19 mouse cellular contexts compared by ENCODE assay signal in genomic region chr6:87787108-87787890, GRCm38 (mm10). TPM values are rescaled to one million over a fixed set of nuclear protein-coding genes. Genes with fewer than 3 reads are reported as not detected.
A peak's percentile ranks its signal among the peaks of the same experiment; 100 is the strongest.
DNase-seq lines count a peak whose midpoint lies in the region; ATAC-seq and TF ChIP-seq lines count a peak whose summit lies in the region.
"Had no signal": no experiment of that assay in that cellular context is flagged by ENCODE, and none has a peak within 500 bp of the region (broad histone marks: within the 10 kb centered on the region; RNA-seq: fewer than 3 reads in every experiment).

No protein-coding gene starts in this region.

- 66% methylated on average over 6 of the region's 6 CpGs for WGBS in lung, postnatal 0 days
- WGBS in liver, embryonic 13.5 days (ENCODE audit: insufficient replicate concordance): 61% methylated on average over 6 of the region's 6 CpGs
- WGBS in kidney, embryonic 16.5 days: 83% methylated on average over 6 of the region's 6 CpGs

- intact Hi-C loops in gastrocnemius, postnatal 14 days (cut with DNase I; ENCODE audit: low total_unique reads): no loop called here

- H3K4me2 ChIP-seq in lung, postnatal 0 days (replicated peaks; ENCODE audit: low read depth, low read length): no peak overlapping the region
- no peak overlapping the region for H3K4me2 ChIP-seq in liver, embryonic 13.5 days
- no peak overlapping the region for H3K4me2 ChIP-seq in kidney, embryonic 16.5 days (replicated peaks; ENCODE audit: low read depth, low read length)
- H3K4me2 ChIP-seq: limb, embryonic 13.5 days; midbrain, embryonic 13.5 days had no signal

- peaks cover 12% of the 10 kb centered on the region for H3K4me1 ChIP-seq in lung, postnatal 0 days (ENCODE audit: insufficient read depth, low read depth, low read length)
- peaks cover 67% of the 10 kb centered on the region for H3K4me1 ChIP-seq in G1E (ENCODE audit: insufficient read depth, low read depth, low read length)
- peaks cover 67% of the 10 kb centered on the region for H3K4me1 ChIP-seq in liver, embryonic 13.5 days (replicated peaks)
- peaks cover 26% of the 10 kb centered on the region for H3K4me1 ChIP-seq in kidney, embryonic 16.5 days (ENCODE audit: insufficient read depth, low read length)

- no peaks in the 10 kb centered on the region for H3K27me3 ChIP-seq in lung, postnatal 0 days (replicated peaks; ENCODE audit: insufficient read depth, low read length)
- no peaks in the 10 kb centered on the region for H3K27me3 ChIP-seq in G1E (ENCODE audit: insufficient read depth, low read length)
- no peaks in the 10 kb centered on the region for H3K27me3 ChIP-seq in liver, embryonic 13.5 days
- H3K27me3 ChIP-seq in kidney, embryonic 16.5 days (ENCODE audit: insufficient read depth, low read length): no peaks in the 10 kb centered on the region
- H3K27me3 ChIP-seq: limb, embryonic 13.5 days; midbrain, embryonic 13.5 days; Patski had no signal

- H3K27ac ChIP-seq in lung, postnatal 0 days (ENCODE audit: low read length): no peak overlapping the region
- peak overlapping the region; percentile 99 for H3K27ac ChIP-seq in liver, embryonic 13.5 days
- no peak overlapping the region for H3K27ac ChIP-seq in kidney, embryonic 16.5 days (ENCODE audit: low read length)
- H3K27ac ChIP-seq: forebrain, embryonic 10.5 days; limb, embryonic 13.5 days; macrophage; midbrain, embryonic 13.5 days had no signal

- no peak for TF ChIP-seq EP300 in lung, postnatal 0 days (IDR thresholded peaks at IDR 0.05)

- H3K9me3 ChIP-seq in lung, postnatal 0 days (ENCODE audit: low read length): no peaks in the 10 kb centered on the region
- no peaks in the 10 kb centered on the region for H3K9me3 ChIP-seq in G1E (replicated peaks)
- no peaks in the 10 kb centered on the region for H3K9me3 ChIP-seq in liver, embryonic 13.5 days (replicated peaks)
- no peaks in the 10 kb centered on the region for H3K9me3 ChIP-seq in kidney, embryonic 16.5 days (ENCODE audit: low read length)
- H3K9me3 ChIP-seq: forebrain, embryonic 10.5 days; limb, embryonic 13.5 days; midbrain, embryonic 13.5 days had no signal

- H3K36me3 ChIP-seq in lung, postnatal 0 days (ENCODE audit: insufficient read depth, low read length): peaks cover 4% of the 10 kb centered on the region; the same call in 1 of the 2 replicates
- peaks cover 48% of the 10 kb centered on the region for H3K36me3 ChIP-seq in G1E (replicated peaks)
- H3K36me3 ChIP-seq in liver, embryonic 13.5 days: peaks cover 36% of the 10 kb centered on the region
- peaks cover 5% of the 10 kb centered on the region for H3K36me3 ChIP-seq in kidney, embryonic 16.5 days (ENCODE audit: insufficient read depth, low read length)

- H3K4me3 ChIP-seq in lung, postnatal 0 days (ENCODE audit: low read depth, low read length): no peak overlapping the region
- H3K4me3 ChIP-seq in G1E (ENCODE audit: low read depth, low read length): no peak overlapping the region; the same call in 1 of the 2 replicates
- H3K4me3 ChIP-seq in liver, embryonic 13.5 days (replicated peaks): no peak overlapping the region
- no peak overlapping the region for H3K4me3 ChIP-seq in kidney, embryonic 16.5 days (ENCODE audit: low read length)
- H3K4me3 ChIP-seq: forebrain, embryonic 10.5 days; limb, embryonic 13.5 days; midbrain, embryonic 13.5 days had no signal

- TF ChIP-seq CTCF in lung, postnatal 0 days (IDR thresholded peaks at IDR 0.05): no peak
- no peak for TF ChIP-seq CTCF in G1E (IDR thresholded peaks at IDR 0.05; ENCODE audit: low read depth, low read length)

- peak; percentile 55 for DNase-seq in gastrocnemius, postnatal 25 days
- no peak for DNase-seq in gastrocnemius, postnatal 14 days
- DNase-seq in lung, postnatal 0 days (ENCODE audit: low spot score): no peak
- DNase-seq in lung, postnatal 10 days: no peak
- peak; percentile 34 for DNase-seq in G1E (ENCODE audit: low spot score)
- DNase-seq in liver, embryonic 13.5 days: no peak
- DNase-seq in adrenal gland, adult 8-10 months: no peak
- DNase-seq: B cell, adult 2 months; kidney, adult 8-10 months; kidney, postnatal 36 days; layer of hippocampus, adult 9-11 months had no signal

- no peak overlapping the region for H3K9ac ChIP-seq in lung, postnatal 0 days (replicated peaks; ENCODE audit: low read depth)
- peak overlapping the region; percentile 33; the same call in 1 of the 2 replicates for H3K9ac ChIP-seq in liver, embryonic 13.5 days
- H3K9ac ChIP-seq in kidney, embryonic 16.5 days (replicated peaks; ENCODE audit: low read length): no peak overlapping the region
- H3K9ac ChIP-seq: limb, embryonic 13.5 days; midbrain, embryonic 13.5 days had no signal

- peak; percentile 32 for ATAC-seq in lung, postnatal 0 days
- 0 out of 2 replicates have a peak, but pooled peaks have one; percentile 17 for ATAC-seq in G1E (ENCODE audit: extremely low read depth, insufficient number of reproducible peaks, low FRiP score, poor library complexity, severe bottlenecking)
- ATAC-seq in liver, embryonic 13.5 days (ENCODE audit: low read depth): no peak
- no peak for ATAC-seq in kidney, embryonic 16.5 days (ENCODE audit: low FRiP score, low TSS enrichment)
- ATAC-seq: hindbrain, embryonic 16.5 days; midbrain, embryonic 13.5 days; Patski had no signal

RNA-seq across cellular contexts. Expression of gene Gp9, which starts 9.4 kb away (rescaled TPM):
- total RNA-seq in gastrocnemius, postnatal 25 days (2021): not detected
- not detected for total RNA-seq in gastrocnemius, postnatal 14 days (2021)
- 8.3 and 9.1 TPM in 2 replicates for polyA plus RNA-seq in lung, postnatal 0 days (2015; fragmentation: Nextera tagmentation; extraction: Ambion mirVana)
- total RNA-seq in G1E (2014; fragmentation: Nextera tagmentation) (4.7 and 6.4 TPM in 2 replicates), G1E (2017) (1.6 and 2.2 TPM in 2 replicates)
- polyA plus RNA-seq in G1E (2012): 6.3 and 9.1 TPM in 2 replicates
- 32.7 and 35.6 TPM in 2 replicates for polyA plus RNA-seq in liver, embryonic 13.5 days (2015; fragmentation: Nextera tagmentation; extraction: Ambion mirVana)
- total RNA-seq in adrenal gland, adult 8-10 months (2022): under 1 TPM in 1 of 4 experiments, not detected in 3; 0.35 TPM
- polyA plus RNA-seq in kidney, embryonic 16.5 days (2015; fragmentation: Nextera tagmentation; extraction: Ambion mirVana): 1.0 and 1.6 TPM in 2 replicates
- total RNA-seq: granulocyte monocyte progenitor cell, adult 5-6 weeks had no signal
- polyA plus RNA-seq: Patski had no signal

RNA-seq across cellular contexts. Expression of gene Rab43, which starts 24.7 kb away (rescaled TPM):
- 1 to 10 TPM; 5.3 to 8.3 TPM for total RNA-seq in gastrocnemius, postnatal 25 days (2021)
- 10 to 100 TPM in 1 of 2 experiments, 1 to 10 TPM in 1; 7.9 to 13.2 TPM for total RNA-seq in gastrocnemius, postnatal 14 days (2021)
- 13.5 and 15.1 TPM in 2 replicates for polyA plus RNA-seq in lung, postnatal 0 days (2015; fragmentation: Nextera tagmentation; extraction: Ambion mirVana)
- 20.1 and 34.8 TPM in 2 replicates for total RNA-seq in G1E (2014; fragmentation: Nextera tagmentation)
- 11.5 and 15.5 TPM in 2 replicates for total RNA-seq in G1E (2017)
- 30.8 and 62.5 TPM in 2 replicates for polyA plus RNA-seq in G1E (2012)
- 20.6 and 24.1 TPM in 2 replicates for polyA plus RNA-seq in liver, embryonic 13.5 days (2015; fragmentation: Nextera tagmentation; extraction: Ambion mirVana)
- 10 to 100 TPM; 34.0 to 40.1 (median 36.5) TPM for total RNA-seq in adrenal gland, adult 8-10 months (2022)
- polyA plus RNA-seq in kidney, embryonic 16.5 days (2015; fragmentation: Nextera tagmentation; extraction: Ambion mirVana): 10.9 and 14.7 TPM in 2 replicates

RNA-seq across cellular contexts. Expression of gene Gm45140, which starts 48.3 kb away (rescaled TPM):
- under 1 TPM in 1 of 2 experiments, not detected in 1; 0.59 TPM for total RNA-seq in gastrocnemius, postnatal 25 days (2021)
- 1 to 10 TPM in 1 of 2 experiments, under 1 TPM in 1; 0.89 to 1.5 TPM for total RNA-seq in gastrocnemius, postnatal 14 days (2021)
- polyA plus RNA-seq in lung, postnatal 0 days (2015; fragmentation: Nextera tagmentation; extraction: Ambion mirVana): 0.73 and 0.94 TPM in 2 replicates
- total RNA-seq in G1E (2014; fragmentation: Nextera tagmentation) (10.5 and 12.1 TPM in 2 replicates), G1E (2017) (17.5 and 19.5 TPM in 2 replicates)
- polyA plus RNA-seq in G1E (2012): 9.0 and 13.8 TPM in 2 replicates
- polyA plus RNA-seq in liver, embryonic 13.5 days (2015; fragmentation: Nextera tagmentation; extraction: Ambion mirVana): 3.5 and 5.8 TPM in 2 replicates
- total RNA-seq in adrenal gland, adult 8-10 months (2022): 1 to 10 TPM; 2.5 to 5.2 (median 3.2) TPM
- 2.7 and 5.2 TPM in 2 replicates for polyA plus RNA-seq in kidney, embryonic 16.5 days (2015; fragmentation: Nextera tagmentation; extraction: Ambion mirVana)

RNA-seq across cellular contexts. Expression of gene Isy1, which starts 51.3 kb away (rescaled TPM):
- 10 to 100 TPM; 17.8 to 20.4 TPM for total RNA-seq in gastrocnemius, postnatal 25 days (2021)
- total RNA-seq in gastrocnemius, postnatal 14 days (2021): 10 to 100 TPM; 18.2 to 18.6 TPM
- 21.4 and 24.1 TPM in 2 replicates for polyA plus RNA-seq in lung, postnatal 0 days (2015; fragmentation: Nextera tagmentation; extraction: Ambion mirVana)
- total RNA-seq in G1E (2014; fragmentation: Nextera tagmentation): 46.7 and 53.5 TPM in 2 replicates
- 62.5 and 65.2 TPM in 2 replicates for total RNA-seq in G1E (2017)
- polyA plus RNA-seq in G1E (2012): 46.2 and 54.9 TPM in 2 replicates
- polyA plus RNA-seq in liver, embryonic 13.5 days (2015; fragmentation: Nextera tagmentation; extraction: Ambion mirVana): 51.5 and 63.6 TPM in 2 replicates
- total RNA-seq in adrenal gland, adult 8-10 months (2022): 10 to 100 TPM; 37.3 to 60.0 (median 46.5) TPM
- 41.3 and 49.3 TPM in 2 replicates for polyA plus RNA-seq in kidney, embryonic 16.5 days (2015; fragmentation: Nextera tagmentation; extraction: Ambion mirVana)

RNA-seq across cellular contexts. Expression of gene Efcc1, which starts 56.6 kb away (rescaled TPM):
- 1 to 10 TPM; 1.0 to 1.2 TPM for total RNA-seq in gastrocnemius, postnatal 25 days (2021)
- 1 to 10 TPM; 1.6 to 2.0 TPM for total RNA-seq in gastrocnemius, postnatal 14 days (2021)
- 4.0 and 5.9 TPM in 2 replicates for polyA plus RNA-seq in lung, postnatal 0 days (2015; fragmentation: Nextera tagmentation; extraction: Ambion mirVana)
- 2.3 TPM in 1 of 2 replicates, not detected in the other for total RNA-seq in G1E (2014; fragmentation: Nextera tagmentation)
- total RNA-seq in G1E (2017): 0.11 and 0.58 TPM in 2 replicates
- not detected in 2 replicates for polyA plus RNA-seq in G1E (2012)
- 0.16 and 0.35 TPM in 2 replicates for polyA plus RNA-seq in liver, embryonic 13.5 days (2015; fragmentation: Nextera tagmentation; extraction: Ambion mirVana)
- under 1 TPM; 0.54 to 0.78 (median 0.65) TPM for total RNA-seq in adrenal gland, adult 8-10 months (2022)
- polyA plus RNA-seq in kidney, embryonic 16.5 days (2015; fragmentation: Nextera tagmentation; extraction: Ambion mirVana): 1.4 and 2.0 TPM in 2 replicates
- polyA plus RNA-seq: macrophage had no signal

Comparison
In these comparisons a context has a peak if more than half of its experiments do, and no peak if none do; other contexts are left out.
1. DNase-seq: peak in gastrocnemius, postnatal 25 days (single experiment) and G1E (single experiment); none in gastrocnemius, postnatal 14 days (single experiment), lung, postnatal 0 days (single experiment), lung, postnatal 10 days (single experiment), liver, embryonic 13.5 days (single experiment) and adrenal gland, adult 8-10 months (single experiment).
2. ATAC-seq: peak in lung, postnatal 0 days (single experiment) and G1E (single experiment); none in liver, embryonic 13.5 days (single experiment) and kidney, embryonic 16.5 days (single experiment).